Mouse (Mus musculus) testis, adult 2 months (tissue): ENCODE data around the gene Slc7a14.

ENCODE experiments used
- CTCF ChIP-seq: fragments of 200-500 bp; IDR thresholded peaks from 2 replicates; pipeline ENCODE4 v1.5.1; 2012; ENCODE audit warnings: low read depth, mild to moderate bottlenecking, inconsistent platforms, low read length, moderate library complexity; ENCODE audit not compliant: control insufficient read depth, insufficient read depth, insufficient replicate concordance
- POLR2A ChIP-seq: fragments of 200-500 bp; IDR thresholded peaks from 2 replicates; pipeline ENCODE4 v1.6.1; 2012; ENCODE audit warnings: low read depth, mild to moderate bottlenecking, inconsistent platforms, low read length, moderate library complexity; ENCODE audit not compliant: control insufficient read depth

GRCm38 (mm10) chr3:31217523-31217922, 92.7 kb downstream of the Slc7a14 start:
- TF ChIP-seq CTCF (no peak), POLR2A (no peak)
